Mouse (Mus musculus): Measurements from ENCODE around the gene Cdkn1b. TPM values are rescaled to one million over a fixed set of nuclear protein-coding genes. Genes with fewer than 3 reads are reported as not detected.

The Cdkn1b gene
- total RNA-seq, 2 experiments from 2014 or later = 50.9 to 53.6 TPM

DNA sequence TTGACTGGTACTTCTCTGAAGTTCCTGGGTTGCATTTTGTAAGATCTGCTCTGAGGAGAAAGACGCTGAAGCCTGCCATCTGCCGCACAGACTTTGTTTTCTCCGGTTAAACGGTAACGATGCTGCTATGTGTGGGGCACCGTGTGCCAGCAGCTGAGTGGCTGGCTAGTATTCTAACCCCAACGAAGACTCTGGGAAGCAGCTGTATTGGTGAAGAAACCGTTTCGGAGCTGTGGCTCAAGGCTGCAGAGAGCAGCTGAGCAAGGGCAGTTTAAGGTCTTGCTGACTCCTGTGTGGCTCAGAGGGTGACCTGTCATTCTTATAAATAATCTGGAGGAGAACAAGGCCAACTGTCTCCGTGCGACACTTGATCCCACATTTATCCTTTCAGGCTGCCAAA, 33.8 kb downstream of the Cdkn1b start:
- DNase-seq = no peak
- intact Hi-C loops (cut with DNase I) = no loop called here

DNA sequence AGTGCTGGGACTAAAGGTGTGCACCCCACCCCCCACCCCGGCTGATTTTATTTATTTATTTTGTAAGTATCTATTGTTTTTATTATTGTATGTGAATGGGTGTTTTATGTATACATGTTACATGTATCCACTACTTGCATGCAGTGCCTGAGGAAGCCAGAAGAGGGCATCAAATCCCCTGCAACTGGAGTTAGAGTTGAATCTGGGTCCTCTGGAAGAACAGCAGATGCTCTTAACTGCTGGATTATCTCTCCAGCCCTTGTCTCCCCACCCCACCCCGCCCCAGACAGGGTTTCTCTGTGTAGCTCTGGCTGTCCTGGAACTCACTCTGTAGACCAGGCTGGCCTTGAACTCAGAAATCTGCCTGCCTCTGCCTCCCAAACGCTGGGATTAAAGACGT, 36.2 kb downstream of the Cdkn1b start:
- no peak for DNase-seq
- intact Hi-C loops (cut with DNase I) = loop anchor here (2.0 kb wide), 1 partner anchor 26 kb away; no protein-coding TSS in a partner anchor

- intact Hi-C loops (cut with DNase I) = no loop called here
- no peak for DNase-seq
Measured at GRCm38 (mm10) chr6:134961286-134961685, 41.1 kb downstream of the Cdkn1b start.

- no peak for DNase-seq
- intact Hi-C loops (cut with DNase I) = no loop called here
Measured at GRCm38 (mm10) chr6:134961858-134962517, 41.8 kb downstream of the Cdkn1b start.

- intact Hi-C loops (cut with DNase I) = no loop called here
- DNase-seq = no peak
Measured at GRCm38 (mm10) chr6:134962518-134962893, 42.3 kb downstream of the Cdkn1b start.

DNA sequence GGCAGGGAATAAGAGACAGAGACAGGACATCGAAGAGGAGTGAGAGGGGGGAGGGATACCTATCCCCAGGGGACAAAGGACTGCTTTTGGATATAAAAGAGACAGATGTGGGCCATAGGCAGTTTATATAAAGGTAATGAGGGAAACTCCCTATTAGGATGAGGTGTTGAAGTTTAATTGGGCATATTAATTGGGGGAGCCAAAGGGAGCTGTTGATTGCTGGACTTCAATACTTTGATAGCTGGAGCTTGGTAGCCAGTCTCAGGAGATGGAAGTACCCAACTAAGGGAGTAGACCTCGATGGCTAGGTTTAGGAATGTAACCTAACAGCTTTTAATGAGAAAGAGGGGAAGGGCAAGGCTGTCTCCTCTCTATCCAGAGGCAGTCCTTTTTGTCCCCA, 43.7 kb downstream of the Cdkn1b start:
- no peak for DNase-seq
- intact Hi-C loops (cut with DNase I) = no loop called here

GRCm38 (mm10) chr6:134966681-134967080, 46.5 kb downstream of the Cdkn1b start:
- no peak for DNase-seq
- intact Hi-C loops (cut with DNase I) = no loop called here

- no peak for DNase-seq
- intact Hi-C loops (cut with DNase I) = no loop called here
Measured at GRCm38 (mm10) chr6:134968326-134968725, 48.1 kb downstream of the Cdkn1b start.

- intact Hi-C loops (cut with DNase I) = no loop called here
- DNase-seq = no peak
Measured at GRCm38 (mm10) chr6:134969498-134969897, 49.3 kb downstream of the Cdkn1b start.

DNA sequence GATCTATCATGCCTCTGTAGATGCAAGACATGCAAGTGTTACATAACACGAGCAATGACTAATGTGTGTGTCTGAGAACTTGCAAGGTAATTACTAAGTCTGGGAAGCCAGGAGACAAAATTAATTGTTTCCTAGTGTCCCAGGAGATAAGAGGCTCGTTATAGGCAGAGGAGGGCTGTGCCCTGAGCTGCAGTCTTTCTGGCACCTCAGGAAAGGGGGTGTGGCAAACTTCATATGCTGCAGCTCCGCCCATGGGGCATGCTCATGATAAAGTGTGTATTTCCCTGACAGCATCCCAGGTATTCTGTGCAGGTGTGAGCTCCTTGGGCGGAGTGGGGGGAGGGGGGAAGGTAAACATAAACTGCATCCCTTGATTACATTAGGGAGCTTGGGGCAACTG, 51.9 kb downstream of the Cdkn1b start:
- intact Hi-C loops (cut with DNase I) = no loop called here
- DNase-seq = no peak

Other genes starting within 250 kb of the Cdkn1b start
- gene Dusp16, start 127.8 kb upstream of the Cdkn1b start, total RNA-seq (2021) = 10 to 100 TPM; 22.2 to 25.6 TPM
- gene Crebl2, start 90.2 kb upstream of the Cdkn1b start, total RNA-seq (2021) = 10 to 100 TPM; 13.0 to 14.1 TPM
- 1 to 10 TPM; 4.4 to 5.2 TPM for gene Gpr19, start 21.8 kb upstream of the Cdkn1b start, total RNA-seq (2021)
- 10 to 100 TPM in 1 of 2 experiments, 1 to 10 TPM in 1; 5.1 to 15.6 TPM for gene Apold1, start 61.3 kb downstream of the Cdkn1b start, total RNA-seq (2021)
- gene Ddx47, start 91.2 kb downstream of the Cdkn1b start, total RNA-seq (2021) = 10 to 100 TPM; 38.1 to 39.9 TPM
- 1 to 10 TPM in 1 of 2 experiments, under 1 TPM in 1; 0.81 to 1.3 TPM for gene Gprc5a, start 145.2 kb downstream of the Cdkn1b start, total RNA-seq (2021)
- gene Gprc5d, start 197.9 kb downstream of the Cdkn1b start, total RNA-seq (2021) = not detected

Measured in heart, postnatal 36 days (tissue).